Comparison of ENCODE assay signal across 12 mouse cellular contexts in genomic region chr10:99840179-99840876, GRCm38 (mm10).
DNase-seq lines count a peak whose midpoint lies in the region; ATAC-seq lines count a peak whose summit lies in the region.
"Had no signal": no experiment of that assay in that cellular context is flagged by ENCODE, and none has a peak within 500 bp of the region (broad histone marks: within the 10 kb centered on the region; RNA-seq: fewer than 3 reads in every experiment).

No protein-coding gene starts in this region.

- H3K4me3 ChIP-seq in lung, embryonic 15.5 days = no peak overlapping the region
- H3K4me3 ChIP-seq: embryonic facial prominence, embryonic 13.5 days; forebrain, embryonic 13.5 days; hindbrain, embryonic 15.5 days had no signal

- H3K9ac ChIP-seq in lung, embryonic 15.5 days = no peak overlapping the region
- H3K9ac ChIP-seq: embryonic facial prominence, embryonic 13.5 days; forebrain, embryonic 13.5 days; hindbrain, embryonic 15.5 days had no signal

- H3K27me3 ChIP-seq in lung, embryonic 15.5 days = no peaks in the 10 kb centered on the region
- H3K27me3 ChIP-seq: embryonic facial prominence, embryonic 13.5 days; forebrain, embryonic 13.5 days; hindbrain, embryonic 15.5 days had no signal

- no peak overlapping the region for H3K4me2 ChIP-seq in lung, embryonic 15.5 days
- H3K4me2 ChIP-seq: embryonic facial prominence, embryonic 13.5 days; forebrain, embryonic 13.5 days; hindbrain, embryonic 15.5 days had no signal

- H3K9me3 ChIP-seq in lung, embryonic 15.5 days = no peaks in the 10 kb centered on the region
- H3K9me3 ChIP-seq: embryonic facial prominence, embryonic 13.5 days; forebrain, embryonic 13.5 days; hindbrain, embryonic 15.5 days had no signal

- 44% methylated on average over 10 of the region's 10 CpGs for WGBS in lung, embryonic 15.5 days

- H3K4me1 ChIP-seq in lung, embryonic 15.5 days = peaks cover 19% of the 10 kb centered on the region
- H3K4me1 ChIP-seq: embryonic facial prominence, embryonic 13.5 days; forebrain, embryonic 13.5 days; hindbrain, embryonic 15.5 days had no signal

- peak overlapping the region; percentile 11 for H3K27ac ChIP-seq in lung, embryonic 15.5 days
- H3K27ac ChIP-seq: embryonic facial prominence, embryonic 13.5 days; forebrain, embryonic 13.5 days; hindbrain, embryonic 15.5 days had no signal

- intact Hi-C loops in gastrocnemius, postnatal 14 days (cut with DNase I; ENCODE audit: low total_unique reads) = no loop called here

- DNase-seq in gastrocnemius, postnatal 25 days = peak; percentile 8
- no peak for DNase-seq in gastrocnemius, postnatal 14 days
- DNase-seq in heart, adult 8-10 months (ENCODE audit: low spot score) = peak; percentile 63
- peak; percentile 15 for DNase-seq in heart, postnatal 4 days
- DNase-seq in layer of hippocampus, postnatal 25 days (ENCODE audit: extremely low spot score in 1 of 2, low spot score in 1 of 2) = no peak
- no peak for DNase-seq in cerebellum, postnatal 36 days
- no peak for DNase-seq in thymus, postnatal 36 days

- no peaks in the 10 kb centered on the region for H3K36me3 ChIP-seq in lung, embryonic 15.5 days
- H3K36me3 ChIP-seq: embryonic facial prominence, embryonic 13.5 days; hindbrain, embryonic 15.5 days had no signal

- peak; percentile 23; the same call in 1 of the 2 replicates for ATAC-seq in lung, embryonic 15.5 days (ENCODE audit: borderline replicate concordance, extremely low read depth, low FRiP score, low TSS enrichment)
- ATAC-seq: activated CD4-positive, CD25-positive, alpha-beta regulatory T cell, adult 4 months; forebrain, embryonic 13.5 days had no signal

Comparison
In these comparisons a context has a peak if more than half of its experiments do, and no peak if none do; other contexts are left out.
1. DNase-seq: peak in gastrocnemius, postnatal 25 days (single experiment), heart, adult 8-10 months (single experiment) and heart, postnatal 4 days (single experiment); none in gastrocnemius, postnatal 14 days (single experiment), layer of hippocampus, postnatal 25 days (0 of 2), cerebellum, postnatal 36 days (0 of 2) and thymus, postnatal 36 days (0 of 2).